Mouse (Mus musculus) limb, embryonic 10.5 days (tissue): ENCODE data around the gene Prune1. TPM values are rescaled to one million over a fixed set of nuclear protein-coding genes. Genes with fewer than 3 reads are reported as not detected.

ENCODE experiments used
- DNase-seq: peaks from one replicate; pipeline ENCODE4 v3.0.0-alpha.2; 2017; ENCODE audit warnings: low spot score
- H3K27ac ChIP-seq: fragments of 300-500 bp; sonication (generic); 2 replicates; pipeline ENCODE4 v1.5.1; 2016; ENCODE audit warnings: mild to moderate bottlenecking
- H3K27me3 ChIP-seq: fragments of 300-500 bp; sonication (generic); 2 replicates; pipeline ENCODE4 v1.6.1; 2016; ENCODE audit warnings: low read depth, mild to moderate bottlenecking; ENCODE audit not compliant: poor library complexity, severe bottlenecking
- H3K36me3 ChIP-seq: fragments of 300-500 bp; sonication (generic); 2 replicates; pipeline ENCODE4 v1.6.1; 2016; ENCODE audit warnings: mild to moderate bottlenecking, moderate library complexity
- H3K4me1 ChIP-seq: fragments of 300-500 bp; sonication (generic); 2 replicates; pipeline ENCODE4 v1.6.1; 2016
- H3K4me3 ChIP-seq: fragments of 300-500 bp; sonication (generic); 2 replicates; pipeline ENCODE4 v1.5.1; 2016; ENCODE audit warnings: mild to moderate bottlenecking, moderate library complexity
- H3K9me3 ChIP-seq: fragments of 300-500 bp; sonication (generic); replicated peaks from 2 replicates; pipeline ENCODE4 v1.6.1; 2016; ENCODE audit warnings: mild to moderate bottlenecking
- WGBS: fragments of 180-500 bp; shearing (Covaris S2); methylation state at CpG from one replicate; pipeline ENCODE4 v1.1.7; 2016; 5-methylcytosine and 5-hydroxymethylcytosine counted together
- polyA plus RNA-seq: library from polyadenylated mRNA; unstranded; fragments of >200 nt; fragmentation: Nextera tagmentation; extraction: Ambion mirVana; gene quantifications from 2 replicates; pipeline ENCODE4 v1.2.1, GENCODE M21; 2016

Prune1 gene
- 27.7 and 30.5 TPM in 2 replicates for polyA plus RNA-seq

GRCm38 (mm10) chr3:95281216-95282126, at the start of gene Prune1, which contains the start of gene Mindy1:
TSS of gene Prune1 (minus strand) at chr3:95282076.
TSS of gene Mindy1 (plus strand) at chr3:95281345.
- Histone ChIP-seq H3K27me3 (no peaks in the 10 kb centered on the region), H3K27ac (peak within 1 kb of the TSS; percentile 95), H3K4me1 (peaks cover 26% of the 10 kb centered on the region), H3K4me3 (peak within 1 kb of the TSS; percentile 80), H3K36me3 (peaks cover 9% of the 10 kb centered on the region; the same call in 1 of the 2 replicates), H3K9me3 (no peaks in the 10 kb centered on the region)
- WGBS, result under 1% methylated on average over 53 of the region's 53 CpGs
- peak; percentile 97 for DNase-seq

GRCm38 (mm10) chr3:95331528-95331927, 49.7 kb upstream of the Prune1 start:
- WGBS, result 92% methylated on average over 1 of the region's 1 CpGs
- H3K36me3 ChIP-seq, result peaks cover 99% of the 10 kb centered on the region
- no peaks in the 10 kb centered on the region for H3K9me3 ChIP-seq
- H3K27ac ChIP-seq, result no peak overlapping the region
- DNase-seq, result no peak
- H3K27me3 ChIP-seq, result no peaks in the 10 kb centered on the region
- H3K4me3 ChIP-seq, result no peak overlapping the region
- no peaks in the 10 kb centered on the region for H3K4me1 ChIP-seq

GRCm38 (mm10) chr3:95328803-95329404, 47.0 kb upstream of the Prune1 start:
- peaks cover 99% of the 10 kb centered on the region for H3K36me3 ChIP-seq

GRCm38 (mm10) chr3:95324454-95325144, 42.7 kb upstream of the Prune1 start:
- Histone ChIP-seq H3K4me3 (no peak overlapping the region), H3K4me1 (0 out of 2 replicates have a peak, but pooled peaks cover 4% of the 10 kb centered on the region), H3K27ac (no peak overlapping the region), H3K36me3 (peaks cover 100% of the 10 kb centered on the region), H3K27me3 (no peaks in the 10 kb centered on the region), H3K9me3 (no peaks in the 10 kb centered on the region)
- DNase-seq, result no peak
- 93% methylated on average over 6 of the region's 6 CpGs for WGBS

More at GRCm38 (mm10) chr3:95328803-95329404, 47.0 kb upstream of the Prune1 start:
- WGBS, result 96% methylated on average over 1 of the region's 1 CpGs
- Histone ChIP-seq H3K9me3 (no peaks in the 10 kb centered on the region), H3K4me3 (no peak overlapping the region), H3K27ac (no peak overlapping the region), H3K27me3 (no peaks in the 10 kb centered on the region), H3K4me1 (no peaks in the 10 kb centered on the region)
- DNase-seq, result no peak

GRCm38 (mm10) chr3:95323429-95323828, 41.6 kb upstream of the Prune1 start:
- Histone ChIP-seq H3K4me3 (no peak overlapping the region), H3K27ac (no peak overlapping the region), H3K9me3 (no peaks in the 10 kb centered on the region), H3K4me1 (peaks cover 12% of the 10 kb centered on the region; the same call in 1 of the 2 replicates), H3K36me3 (peaks cover 95% of the 10 kb centered on the region), H3K27me3 (no peaks in the 10 kb centered on the region)
- no peak for DNase-seq
- 95% methylated on average over 3 of the region's 3 CpGs for WGBS

- DNase-seq, result no peak
- Histone ChIP-seq H3K4me1 (peaks cover 34% of the 10 kb centered on the region), H3K27me3 (no peaks in the 10 kb centered on the region), H3K36me3 (peaks cover 70% of the 10 kb centered on the region), H3K27ac (no peak overlapping the region), H3K9me3 (no peaks in the 10 kb centered on the region), H3K4me3 (no peak overlapping the region)
- WGBS, result 80% methylated on average over 12 of the region's 12 CpGs
Measured at GRCm38 (mm10) chr3:95319701-95320625, 38.1 kb upstream of the Prune1 start.

GRCm38 (mm10) chr3:95319110-95319509, 37.2 kb upstream of the Prune1 start:
- peaks cover 39% of the 10 kb centered on the region for H3K4me1 ChIP-seq
- peaks cover 63% of the 10 kb centered on the region for H3K36me3 ChIP-seq

GRCm38 (mm10) chr3:95318548-95318947, 36.7 kb upstream of the Prune1 start:
- no peak for DNase-seq
- H3K27ac ChIP-seq, result no peak overlapping the region
- no peaks in the 10 kb centered on the region for H3K27me3 ChIP-seq
- 49% methylated on average over 6 of the region's 6 CpGs for WGBS
- H3K4me1 ChIP-seq, result peaks cover 39% of the 10 kb centered on the region
- H3K4me3 ChIP-seq, result no peak overlapping the region
- H3K9me3 ChIP-seq, result no peaks in the 10 kb centered on the region
- H3K36me3 ChIP-seq, result peaks cover 57% of the 10 kb centered on the region

More at GRCm38 (mm10) chr3:95319110-95319509, 37.2 kb upstream of the Prune1 start:
- H3K9me3 ChIP-seq, result no peaks in the 10 kb centered on the region
- no peak for DNase-seq
- H3K4me3 ChIP-seq, result no peak overlapping the region
- H3K27ac ChIP-seq, result no peak overlapping the region
- H3K27me3 ChIP-seq, result no peaks in the 10 kb centered on the region
- WGBS, result 77% methylated on average over 2 of the region's 2 CpGs

GRCm38 (mm10) chr3:95317414-95318080, 35.7 kb upstream of the Prune1 start:
- Histone ChIP-seq H3K27me3 (no peaks in the 10 kb centered on the region), H3K4me1 (peaks cover 39% of the 10 kb centered on the region), H3K36me3 (peaks cover 47% of the 10 kb centered on the region), H3K27ac (peak overlapping the region; percentile 3; the same call in 1 of the 2 replicates), H3K4me3 (peak overlapping the region; percentile 11; the same call in 1 of the 2 replicates), H3K9me3 (no peaks in the 10 kb centered on the region)
- 26% methylated on average over 12 of the region's 12 CpGs for WGBS
- peak; percentile 71 for DNase-seq

- H3K4me3 ChIP-seq, result peak overlapping the region; percentile 98
- no peak for DNase-seq
- H3K9me3 ChIP-seq, result no peaks in the 10 kb centered on the region
- peaks cover 32% of the 10 kb centered on the region for H3K36me3 ChIP-seq
- H3K4me1 ChIP-seq, result peaks cover 39% of the 10 kb centered on the region
- 16% methylated on average over 9 of the region's 9 CpGs for WGBS
- no peaks in the 10 kb centered on the region for H3K27me3 ChIP-seq
- peak overlapping the region; percentile 100 for H3K27ac ChIP-seq
Measured at GRCm38 (mm10) chr3:95315844-95316550, 34.1 kb upstream of the Prune1 start.
